Mouse (Mus musculus) gastrocnemius, postnatal 14 days (tissue): ENCODE data around the gene Clec4b2. TPM values are rescaled to one million over a fixed set of nuclear protein-coding genes. Genes with fewer than 3 reads are reported as not detected.
"Not testable (repeated sequence)": the region's sequence is repeated elsewhere in the genome, so short reads cannot be mapped to it uniquely, and the experiment has no call there.

Experiments
- DNase-seq: peaks from one replicate; pipeline ENCODE4 v3.0.0; 2021; ENCODE audit warnings: mixed read lengths
- intact Hi-C: fragments of 180-260 bp; cut with DNase I; formaldehyde crosslinking; loops from one replicate; pipeline ENCODE4 v1.15.1; 2025; ENCODE audit warnings: low total_unique reads
- long read RNA-seq, 2 experiments: library from polyadenylated mRNA; stranded (forward); transcript quantifications; one replicate each; pipeline ENCODE4 v2.0.0; 2021
- total RNA-seq, 2 experiments: library from RNA; stranded (reverse); gene quantifications; 2 replicates each; pipeline ENCODE4 v1.2.3; 2021

Gene Clec4b2
- total RNA-seq, result not detected
- long read RNA-seq, experiment 1, result 0 reads
- long read RNA-seq, experiment 2, result 0 reads

DNA sequence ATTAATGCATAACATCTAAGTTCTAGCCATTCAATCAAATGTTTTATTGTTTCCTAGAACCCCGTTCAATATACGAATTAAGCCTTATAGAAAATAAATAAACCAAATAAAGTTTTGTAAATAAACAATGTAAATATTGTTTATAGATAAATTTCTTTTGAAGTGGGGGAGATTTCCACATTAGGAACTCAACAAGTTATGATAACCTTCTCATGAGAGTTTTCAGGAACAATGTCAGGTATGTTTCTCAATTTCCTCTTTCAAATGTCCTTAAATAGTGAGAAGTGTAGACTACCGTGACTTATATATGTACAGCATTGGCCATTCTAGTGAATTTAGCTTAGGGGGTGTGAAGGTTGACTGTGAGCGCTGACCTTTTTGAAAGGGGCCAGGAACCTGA is at the start of gene Clec4b2:
TSS of gene Clec4b2 (plus strand) at position 301 of the 400 bp plus-strand sequence.
- no peak for DNase-seq
- intact Hi-C loops, result no loop called here

DNA sequence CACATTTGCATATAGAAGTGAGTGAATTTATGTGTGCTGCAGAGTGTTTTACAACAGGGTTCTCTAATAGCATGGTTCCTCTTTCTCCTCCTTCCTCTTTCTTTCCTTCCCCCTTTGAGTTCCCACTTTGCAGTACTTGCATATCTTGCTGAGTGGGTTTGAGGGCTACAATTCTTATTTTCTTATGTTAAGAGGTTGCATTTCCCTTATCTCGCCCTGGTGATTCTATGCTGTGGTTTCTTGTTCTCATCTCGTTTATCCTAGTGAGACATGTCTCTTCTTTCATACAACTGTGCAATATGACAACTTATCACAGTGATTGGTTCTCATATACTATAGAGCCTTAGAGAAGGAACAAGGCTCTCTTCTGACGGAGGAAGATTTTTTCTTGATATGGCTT is 49.5 kb upstream of the Clec4b2 start:
- no peak for DNase-seq
- intact Hi-C loops, result no loop called here

DNA sequence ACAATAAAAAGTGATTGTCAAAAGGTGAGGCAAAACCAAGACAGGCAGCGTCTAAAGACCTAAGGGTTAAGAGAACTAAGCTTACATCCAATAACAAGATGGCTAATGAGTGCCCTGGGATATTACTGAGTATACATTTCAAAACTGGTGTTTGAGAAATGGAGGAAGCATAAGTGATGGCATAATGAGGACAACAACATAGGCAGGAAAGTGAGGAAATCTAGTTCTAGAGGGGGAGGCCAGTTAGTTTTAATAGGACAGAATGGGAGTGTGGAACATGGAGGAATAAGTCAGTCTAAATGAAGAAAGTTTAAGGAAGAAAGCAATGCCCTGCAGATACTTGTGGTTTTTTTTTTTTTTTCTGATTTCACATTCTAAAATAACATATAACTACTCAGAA is 45.5 kb upstream of the Clec4b2 start:
- no peak for DNase-seq
- intact Hi-C loops, result no loop called here

DNA sequence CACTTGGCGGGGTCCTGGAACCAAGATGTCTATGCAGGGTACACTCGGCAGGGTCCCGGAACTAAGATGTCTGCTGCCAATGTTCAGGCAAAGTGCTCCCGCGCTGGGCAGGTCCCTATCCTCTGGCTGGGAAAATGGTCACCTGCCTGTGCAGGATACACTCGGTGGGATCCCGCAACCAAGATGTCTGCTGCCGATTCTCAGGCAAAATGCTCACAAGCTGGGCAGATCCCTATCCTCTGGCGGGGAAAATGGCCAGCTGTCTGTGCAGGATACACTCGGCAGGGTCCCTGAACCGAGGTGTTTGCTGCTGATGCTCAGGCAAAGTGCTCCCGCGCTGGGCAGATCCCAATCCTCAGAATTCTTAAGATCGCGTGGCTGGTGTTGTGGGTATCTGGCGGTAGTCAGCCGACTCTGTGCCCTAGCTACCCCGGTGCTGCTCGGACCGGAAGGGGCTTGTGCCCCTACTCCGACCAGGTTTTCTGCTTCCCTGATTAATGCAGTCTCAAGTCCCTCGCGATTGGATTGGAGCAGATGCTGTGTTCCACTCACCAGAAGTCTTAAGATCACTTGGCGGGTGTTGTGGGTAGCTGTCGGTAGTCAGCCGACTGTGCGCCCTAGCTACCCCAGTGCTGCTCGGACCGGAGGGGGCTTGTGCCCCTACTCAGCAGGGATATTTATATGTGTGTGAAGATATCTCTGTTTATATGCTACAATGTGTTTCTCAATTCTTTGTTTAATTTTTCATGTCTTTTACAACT is 34.7 kb upstream of the Clec4b2 start:
- DNase-seq, intact Hi-C loops: not testable (repeated sequence)

DNA sequence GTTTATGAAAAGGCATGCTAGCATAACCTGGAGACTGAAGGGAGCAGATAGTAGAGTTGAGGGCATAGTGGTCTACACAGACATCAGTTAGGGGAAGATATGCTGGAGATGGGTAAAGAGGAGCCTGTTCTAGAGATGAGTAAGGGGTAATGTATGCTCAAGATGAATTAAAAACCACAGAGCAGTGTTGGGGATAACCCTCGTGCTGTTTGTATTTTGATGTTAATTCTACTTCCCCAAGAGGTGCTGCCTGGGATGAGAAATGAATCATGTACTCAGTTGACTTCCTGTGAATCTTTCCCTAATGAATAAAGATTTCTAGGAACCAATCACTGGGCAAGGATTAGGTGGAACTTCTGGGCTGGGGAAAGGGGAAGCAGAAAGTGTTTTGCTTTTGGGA is 2.6 kb upstream of the Clec4b2 start:
- intact Hi-C loops, result no loop called here
- no peak for DNase-seq

DNA sequence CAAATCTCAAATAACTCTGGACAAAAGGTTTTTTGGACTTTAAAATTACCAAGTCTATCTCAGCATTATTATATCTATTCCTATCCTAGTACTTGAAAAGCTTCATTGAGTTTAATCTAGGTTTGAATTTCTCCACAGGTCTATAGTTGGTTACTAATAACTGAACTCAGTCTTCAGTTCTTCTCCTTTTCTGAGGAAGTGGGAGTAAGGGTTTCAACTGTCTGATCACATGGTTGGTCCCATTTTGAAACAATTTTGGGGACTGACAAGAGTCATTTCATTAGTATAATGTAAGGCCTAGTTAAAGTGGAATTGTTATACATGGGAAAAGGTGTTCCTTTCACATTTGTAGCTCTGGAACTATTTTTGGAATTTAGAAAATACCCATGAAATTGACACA is 1.7 kb upstream of the Clec4b2 start:
- DNase-seq, result no peak
- intact Hi-C loops, result no loop called here

DNA sequence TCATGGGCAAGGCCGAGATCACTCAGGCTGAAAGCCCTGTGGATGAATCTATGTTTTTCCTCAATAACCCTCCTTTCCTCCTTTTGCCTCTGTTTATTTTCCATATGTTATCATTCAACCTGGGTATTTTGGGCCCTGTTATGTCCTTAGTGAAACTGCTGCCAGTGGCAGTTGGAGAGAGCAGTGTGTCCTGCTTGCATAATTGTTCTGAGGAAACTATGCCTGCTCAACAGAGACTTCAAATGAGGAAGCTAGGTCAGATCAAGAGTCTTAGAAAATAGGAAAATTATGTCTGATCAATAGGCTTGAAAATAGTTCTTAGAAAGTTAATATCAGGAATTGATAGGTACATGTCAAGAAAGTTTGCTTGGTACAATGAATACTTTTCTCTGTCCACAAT is 2.9 kb downstream of the Clec4b2 start:
- no peak for DNase-seq
- intact Hi-C loops, result no loop called here

DNA sequence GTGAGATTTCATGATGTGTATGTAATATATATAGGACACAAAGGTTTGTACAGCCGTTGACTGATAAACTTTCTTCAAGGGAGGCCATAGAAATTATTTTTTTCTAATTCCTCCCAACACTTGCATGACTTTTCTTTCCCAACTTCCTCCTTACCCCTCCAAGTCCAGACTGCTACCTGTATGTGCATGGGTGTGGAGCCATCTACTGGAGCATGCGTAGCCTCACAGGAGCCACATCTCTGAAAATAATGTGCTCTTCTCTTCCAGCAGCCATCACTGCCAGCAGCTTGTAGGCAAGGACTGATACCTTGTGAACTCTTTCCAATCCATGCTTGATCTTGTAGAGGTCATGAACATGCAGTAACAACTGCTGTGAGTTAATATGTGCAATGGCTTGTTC is 12.2 kb downstream of the Clec4b2 start:
- intact Hi-C loops, DNase-seq: not testable (repeated sequence)

DNA sequence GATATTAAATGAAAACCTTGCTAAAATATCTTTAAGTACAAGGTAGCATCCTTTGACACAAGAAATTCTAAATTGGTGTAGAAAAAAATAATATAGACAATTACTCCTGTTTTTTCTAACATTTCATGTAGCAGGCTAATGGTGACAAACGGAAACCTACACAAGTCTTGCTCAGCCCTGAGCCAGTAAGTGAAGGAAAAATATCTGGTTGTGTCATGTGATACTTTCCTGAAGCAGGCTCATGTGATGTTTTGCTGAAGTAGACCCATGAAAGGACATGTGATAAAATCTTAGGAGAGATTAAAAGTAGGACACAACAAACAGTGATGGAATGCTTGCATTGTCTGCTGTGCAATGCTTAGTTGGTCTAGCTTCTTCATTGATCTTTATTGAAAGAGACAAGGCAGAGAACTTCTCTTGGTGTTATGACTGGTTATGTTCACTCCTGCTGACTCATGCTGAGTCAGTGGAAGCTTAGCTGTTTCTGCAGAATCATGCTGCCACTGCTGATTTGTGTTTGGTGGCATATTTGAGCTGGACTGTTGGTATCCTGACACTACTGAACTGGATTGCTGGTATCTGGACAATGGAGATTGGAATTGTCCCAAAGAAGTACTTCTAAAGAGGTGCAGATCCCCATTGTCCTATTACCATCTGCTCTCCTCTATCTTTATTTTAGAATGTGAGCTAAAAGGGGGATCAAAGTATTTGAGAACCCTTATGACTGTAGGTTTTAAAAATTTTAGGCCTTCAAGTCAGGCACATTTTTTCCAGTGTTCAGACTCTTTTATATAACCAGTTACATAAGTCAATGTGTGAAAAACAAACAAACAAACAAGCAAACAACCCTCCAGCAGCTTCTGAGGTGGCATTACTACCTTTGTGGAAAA is 34.7 kb downstream of the Clec4b2 start:
- intact Hi-C loops, result no loop called here
- DNase-seq, result no peak

DNA sequence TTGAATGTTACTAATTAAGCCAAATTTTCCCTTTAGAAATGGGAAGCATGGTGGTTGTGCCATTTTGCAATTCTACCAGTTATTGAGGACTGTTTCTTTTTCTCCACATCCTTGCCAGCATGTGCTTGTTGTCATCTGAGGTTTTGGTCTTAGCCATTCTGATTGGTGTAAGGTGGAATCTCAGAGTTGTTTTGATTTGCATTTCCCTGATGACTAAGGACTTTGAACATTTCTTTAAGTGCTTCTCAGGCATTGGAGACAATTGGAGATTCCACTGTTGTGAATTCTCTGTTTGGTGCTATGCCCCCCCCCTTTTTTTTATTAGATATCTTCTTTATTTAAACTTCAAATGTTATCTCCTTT is 35.4 kb downstream of the Clec4b2 start:
- DNase-seq, intact Hi-C loops: not testable (repeated sequence)

DNA sequence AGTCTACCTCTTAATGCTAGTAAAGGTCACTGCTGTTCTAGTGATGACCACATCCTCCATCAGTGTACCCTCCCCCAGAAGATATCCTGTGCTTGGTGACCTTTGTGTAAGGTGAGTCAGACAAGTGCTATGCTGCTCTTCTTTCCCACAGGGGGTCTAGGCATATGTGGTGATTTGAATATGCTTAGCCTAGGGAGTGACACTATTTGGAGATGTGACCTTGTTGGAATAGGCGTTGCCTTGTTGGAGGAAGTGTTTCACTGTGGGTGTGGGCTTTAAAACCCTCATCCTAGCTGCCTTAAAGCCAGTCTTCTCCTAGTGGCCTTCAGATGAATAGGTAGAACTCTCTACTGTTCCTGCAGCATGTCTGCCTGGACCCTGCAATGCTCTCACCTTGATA is 39.0 kb downstream of the Clec4b2 start:
- intact Hi-C loops, result no loop called here

DNA sequence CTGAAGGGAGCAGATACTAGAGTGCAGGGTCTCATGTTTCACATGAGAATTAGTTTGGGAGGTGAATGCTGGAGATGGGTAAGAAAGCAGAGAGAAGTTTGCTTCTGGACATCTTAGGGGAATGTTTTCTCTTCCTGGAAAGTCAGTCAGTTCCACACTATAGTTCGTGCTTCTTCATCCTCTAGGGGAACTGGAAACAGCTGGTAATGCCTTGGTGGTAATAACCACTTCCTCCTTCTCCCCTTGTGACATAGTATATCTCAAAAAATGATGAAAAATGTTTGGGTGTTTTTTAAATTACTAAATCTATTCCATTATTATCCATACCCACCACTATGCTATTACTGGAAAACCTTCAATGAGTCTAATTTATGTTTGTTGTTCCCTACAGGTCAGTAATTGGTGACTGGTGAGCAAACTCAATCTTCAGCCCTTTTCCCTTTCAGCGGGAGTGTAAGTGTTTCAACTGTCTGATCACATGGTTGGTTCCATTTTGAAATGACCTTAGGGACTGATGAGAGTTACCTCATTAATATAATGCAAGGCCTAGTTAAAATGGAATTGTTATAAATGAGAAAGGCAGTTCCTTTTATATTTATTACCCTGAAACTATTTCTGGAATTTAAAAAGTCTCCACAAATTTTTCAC is 55.0 kb downstream of the Clec4b2 start:
- intact Hi-C loops, result no loop called here

More for the DNA sequence above, 39.0 kb downstream of the Clec4b2 start:
- no peak for DNase-seq

DNA sequence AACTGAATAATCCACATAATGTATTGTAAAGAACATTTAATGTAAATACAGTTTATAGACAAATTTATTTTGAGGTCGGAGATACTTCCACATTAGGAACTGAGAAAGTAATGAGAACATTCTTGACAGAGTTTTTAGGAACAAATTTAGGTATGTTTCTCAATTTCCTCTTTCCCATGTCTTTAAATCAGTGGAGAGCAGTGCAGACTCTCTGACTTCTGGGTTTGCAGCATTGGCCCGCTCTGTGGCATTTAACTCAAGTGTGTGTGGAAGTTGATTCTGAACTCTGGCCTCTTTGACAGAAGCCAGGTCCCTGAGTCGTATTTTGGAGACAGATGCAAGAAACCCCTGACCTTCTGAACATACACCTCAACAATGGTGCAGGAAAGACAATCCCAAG is 57.0 kb downstream of the Clec4b2 start, which contains the start of gene Clec4n:
TSS of gene Clec4n (plus strand) at position 200 of the 400 bp plus-strand sequence.
- DNase-seq, result no peak
- intact Hi-C loops, result no loop called here

More for the DNA sequence above, 55.0 kb downstream of the Clec4b2 start:
- no peak for DNase-seq

DNA sequence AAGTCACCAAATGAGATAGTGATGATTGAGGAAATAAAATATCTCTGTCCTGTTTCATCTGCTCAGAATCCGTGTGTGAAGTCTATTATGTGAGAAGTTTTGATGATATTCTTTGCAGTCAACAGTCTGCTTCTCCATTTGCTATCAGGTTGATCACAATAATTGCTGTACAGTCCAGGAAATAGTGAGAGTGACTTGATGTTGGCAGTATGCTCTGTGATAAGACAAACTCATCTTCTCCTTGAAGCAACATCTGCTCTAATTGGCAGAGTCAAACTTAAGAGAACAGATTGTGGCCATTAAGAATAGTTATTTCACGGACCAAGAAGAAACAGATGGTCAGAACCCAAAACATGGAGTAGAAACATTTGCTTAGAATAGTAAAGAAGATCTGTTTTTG is 58.5 kb downstream of the Clec4b2 start:
- intact Hi-C loops, result no loop called here
- no peak for DNase-seq

DNA sequence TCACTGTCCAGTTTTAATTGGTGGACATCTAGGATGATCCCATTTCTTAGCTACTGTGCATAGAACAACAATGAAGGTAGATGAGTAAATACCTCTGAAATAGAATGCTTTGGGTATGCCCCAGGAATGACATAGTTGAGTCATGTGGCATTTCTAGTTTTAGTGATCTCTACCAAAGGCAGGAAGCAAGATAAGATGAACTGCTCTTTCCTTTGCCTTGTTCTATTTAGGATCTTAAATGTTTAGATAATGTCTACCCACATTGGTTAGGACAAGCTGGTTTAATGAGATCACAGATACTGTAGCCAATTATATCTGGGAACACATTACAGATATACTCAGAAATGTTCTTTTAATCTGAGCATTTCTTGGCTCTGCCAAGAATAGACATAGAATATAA is 64.9 kb downstream of the Clec4b2 start:
- intact Hi-C loops, result no loop called here
- DNase-seq, result no peak

DNA sequence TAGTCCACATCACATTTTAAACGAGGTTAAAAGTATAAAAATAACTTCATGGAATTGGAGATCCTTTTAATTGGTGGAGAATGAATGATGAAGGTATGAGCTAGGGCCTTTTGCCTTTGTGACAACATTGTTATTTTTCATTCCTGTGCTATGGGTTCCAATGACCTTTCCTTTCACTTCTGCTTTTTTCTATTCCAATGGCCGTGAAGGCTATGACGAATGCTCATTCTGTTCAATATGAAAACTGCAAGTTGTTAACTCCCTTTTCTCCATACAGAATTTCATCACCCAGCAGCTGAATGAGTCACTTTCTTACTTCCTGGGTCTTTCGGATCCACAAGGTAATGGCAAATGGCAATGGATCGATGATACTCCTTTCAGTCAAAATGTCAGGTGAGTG is 71.5 kb downstream of the Clec4b2 start:
- intact Hi-C loops, result no loop called here
- no peak for DNase-seq

DNA sequence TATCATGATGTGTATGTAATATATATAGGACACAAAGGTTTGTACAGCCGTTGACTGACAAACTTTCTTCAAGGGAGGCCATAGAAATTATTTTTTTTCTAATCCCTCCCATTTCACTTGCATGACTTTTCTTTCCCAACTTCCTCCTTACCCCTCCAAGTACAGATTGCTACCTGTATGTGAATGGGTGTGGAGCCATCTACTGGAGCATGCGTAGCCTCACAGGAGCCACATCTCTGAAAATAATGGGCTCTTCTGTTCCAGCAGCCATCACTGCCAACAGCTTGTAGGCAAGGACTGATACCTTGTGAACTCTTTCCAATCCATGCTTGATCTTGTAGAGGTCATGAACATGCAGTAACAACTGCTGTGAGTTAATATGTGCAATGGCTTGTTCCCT is 76.2 kb downstream of the Clec4b2 start:
- DNase-seq, intact Hi-C loops: not testable (repeated sequence)

DNA sequence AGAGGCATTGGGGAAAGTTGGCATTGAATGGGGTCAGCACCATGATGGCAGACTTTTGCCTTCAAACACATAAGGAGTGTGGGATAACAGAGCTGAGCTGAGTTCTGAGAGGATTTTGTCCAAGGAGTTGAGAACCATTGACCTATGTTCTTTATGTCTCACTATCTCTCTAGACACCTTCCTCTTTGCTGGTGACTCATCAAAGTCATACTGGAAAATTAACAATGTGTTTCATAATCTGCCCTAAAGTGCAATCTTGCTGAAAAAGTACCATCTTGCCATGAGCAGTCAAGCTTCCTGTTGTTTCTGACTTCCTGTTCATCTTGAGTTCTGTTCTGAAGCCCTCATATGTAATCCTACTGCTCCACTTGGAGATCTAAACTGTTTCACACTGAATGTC is 80.0 kb downstream of the Clec4b2 start:
- intact Hi-C loops, result no loop called here
- no peak for DNase-seq
